Mouse (Mus musculus): ENCODE measurements around the gene Clcnkb.

- TF ChIP-seq GATA1 (IDR thresholded peaks at IDR 0.05; ENCODE audit: borderline replicate concordance, low read length): no peak
- TF ChIP-seq FLI1 (IDR thresholded peaks at IDR 0.05; ENCODE audit: low read length): no peak
These were observed 39.7 kb upstream of the Clcnkb start for GRCm38 (mm10) chr4:141455526-141455925.
